7 mouse cellular contexts compared by ENCODE assay signal in the genomic region with DNA sequence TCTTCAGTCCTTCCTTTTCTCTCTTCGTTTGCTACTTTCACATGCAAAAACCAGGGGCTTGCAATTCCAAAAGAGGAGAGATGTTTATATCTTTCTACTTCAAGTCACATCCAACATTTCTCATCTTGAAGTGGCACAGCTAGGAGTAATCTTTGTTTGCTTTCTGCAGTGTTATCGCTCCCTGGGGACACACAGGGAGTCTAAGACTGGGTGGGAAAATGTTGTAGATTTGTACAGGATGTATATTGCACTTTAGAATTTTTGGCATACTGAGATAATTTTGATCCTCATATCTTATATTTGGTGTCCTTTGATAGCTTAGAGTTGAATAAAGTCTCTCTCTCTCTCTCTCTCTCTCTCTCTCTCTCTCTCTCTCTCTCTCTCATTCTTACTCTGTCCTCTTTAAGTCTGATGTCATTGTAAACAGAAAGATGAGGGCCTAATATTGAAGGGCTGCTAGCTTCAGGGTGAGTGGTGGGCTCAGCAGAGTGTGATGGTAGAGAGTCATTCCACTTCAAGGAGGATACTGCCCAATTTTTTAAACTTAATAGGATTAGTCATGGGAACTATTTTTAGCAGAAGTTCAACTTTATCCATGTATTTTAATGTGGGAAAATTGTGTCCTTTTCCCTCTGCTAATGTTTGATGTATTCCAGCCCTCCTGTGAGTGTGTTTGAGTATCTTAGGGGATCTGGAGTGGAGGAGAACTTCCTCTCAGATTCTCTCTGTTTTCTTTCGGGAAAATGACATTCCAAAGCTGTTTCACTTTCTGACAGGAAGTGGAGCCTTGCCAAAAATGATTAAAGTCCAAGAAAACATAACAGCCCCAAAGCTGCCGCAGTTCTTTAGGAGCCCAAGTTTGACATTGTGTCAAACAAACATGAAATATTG.
A peak's percentile ranks its signal among the peaks of the same experiment; 100 is the strongest.
DNase-seq lines count a peak whose midpoint lies in the region; ATAC-seq and TF ChIP-seq lines count a peak whose summit lies in the region.

No protein-coding gene starts in this region.

- H3K4me2 ChIP-seq in liver, embryonic 14.5 days (ENCODE audit: low read depth), result no peak overlapping the region
- no peak overlapping the region for H3K4me2 ChIP-seq in liver, embryonic 11.5 days
- no peak overlapping the region for H3K4me2 ChIP-seq in hindbrain, embryonic 13.5 days

- intact Hi-C loops in left cerebral cortex, postnatal 36 days (cut with DNase I), result no loop called here

- 45% methylated on average over 4 of the region's 4 CpGs for WGBS in liver, embryonic 14.5 days (ENCODE audit: insufficient replicate concordance)
- 51% methylated on average over 4 of the region's 4 CpGs for WGBS in liver, embryonic 11.5 days
- WGBS in hindbrain, embryonic 13.5 days, result 58% methylated on average over 4 of the region's 4 CpGs

- no peaks in the 10 kb centered on the region for H3K36me3 ChIP-seq in liver, embryonic 14.5 days (replicated peaks; ENCODE audit: control insufficient read depth, insufficient read depth, low read depth)
- no peaks in the 10 kb centered on the region for H3K36me3 ChIP-seq in liver, embryonic 11.5 days (ENCODE audit: control insufficient read depth, insufficient read depth, low read length)
- H3K36me3 ChIP-seq in hindbrain, embryonic 13.5 days, result no peaks in the 10 kb centered on the region

- DNase-seq in liver, embryonic 14.5 days (ENCODE audit: low read depth in 3 of 3, low spot score in 3 of 3), result peak in 2 of 3 experiments; percentile 2 to 10
- no peak for DNase-seq in liver, embryonic 11.5 days (ENCODE audit: low spot score)
- peak; percentile 30 for DNase-seq in embryo, embryonic 11.5 days (ENCODE audit: low read depth, low spot score)
- DNase-seq in heart, postnatal 4 days, result peak; percentile 23
- DNase-seq in lung, postnatal 36 days, result peak; percentile 62
- no peak for DNase-seq in left cerebral cortex, postnatal 36 days (ENCODE audit: low spot score in 2 of 2)

- ATAC-seq in liver, embryonic 14.5 days (ENCODE audit: insufficient read depth), result no peak
- no peak; the same call in 1 of the 2 replicates for ATAC-seq in liver, embryonic 11.5 days (replicated peaks; ENCODE audit: low FRiP score)
- ATAC-seq in hindbrain, embryonic 13.5 days (ENCODE audit: low FRiP score), result no peak

- no peak overlapping the region for H3K4me3 ChIP-seq in liver, embryonic 14.5 days (ENCODE audit: insufficient read depth in 1 of 2, low read depth in 2 of 2, low read length in 2 of 2)
- no peak overlapping the region for H3K4me3 ChIP-seq in liver, embryonic 11.5 days (ENCODE audit: low read depth, low read length)
- no peak overlapping the region for H3K4me3 ChIP-seq in hindbrain, embryonic 13.5 days

- H3K4me1 ChIP-seq in liver, embryonic 14.5 days (replicated peaks; ENCODE audit: control insufficient read depth in 2 of 2, insufficient read depth in 2 of 2, low read length in 1 of 2), result no peaks in the 10 kb centered on the region
- no peaks in the 10 kb centered on the region for H3K4me1 ChIP-seq in liver, embryonic 11.5 days (replicated peaks; ENCODE audit: control insufficient read depth, insufficient read depth, low read length)
- no peaks in the 10 kb centered on the region for H3K4me1 ChIP-seq in hindbrain, embryonic 13.5 days (replicated peaks)

- H3K27ac ChIP-seq in liver, embryonic 14.5 days, result no peak overlapping the region
- H3K27ac ChIP-seq in liver, embryonic 11.5 days (ENCODE audit: low read depth, low read length), result no peak overlapping the region
- no peak overlapping the region for H3K27ac ChIP-seq in hindbrain, embryonic 13.5 days

- no peaks in the 10 kb centered on the region for H3K9me3 ChIP-seq in liver, embryonic 14.5 days (ENCODE audit: control insufficient read depth, low read length)
- H3K9me3 ChIP-seq in liver, embryonic 11.5 days (ENCODE audit: control insufficient read depth, low read length), result no peaks in the 10 kb centered on the region
- no peaks in the 10 kb centered on the region for H3K9me3 ChIP-seq in hindbrain, embryonic 13.5 days

- TF ChIP-seq CTCF in liver, embryonic 14.5 days (IDR thresholded peaks at IDR 0.05; ENCODE audit: low read depth), result no peak

- H3K27me3 ChIP-seq in liver, embryonic 14.5 days (ENCODE audit: control insufficient read depth, insufficient read depth, low read length), result no peaks in the 10 kb centered on the region
- H3K27me3 ChIP-seq in liver, embryonic 11.5 days (replicated peaks; ENCODE audit: control insufficient read depth, insufficient read depth, low read length), result no peaks in the 10 kb centered on the region
- no peaks in the 10 kb centered on the region for H3K27me3 ChIP-seq in hindbrain, embryonic 13.5 days

- H3K9ac ChIP-seq in liver, embryonic 14.5 days (replicated peaks), result no peak overlapping the region
- H3K9ac ChIP-seq in liver, embryonic 11.5 days (ENCODE audit: low read depth, low read length), result no peak overlapping the region
- no peak overlapping the region for H3K9ac ChIP-seq in hindbrain, embryonic 13.5 days

- no peak for TF ChIP-seq EP300 in liver, embryonic 14.5 days (IDR thresholded peaks at IDR 0.05; ENCODE audit: low read depth)

Comparison
In these comparisons a context has a peak if more than half of its experiments do, and no peak if none do; other contexts are left out.
1. DNase-seq: peak in liver, embryonic 14.5 days (2 of 3), embryo, embryonic 11.5 days (single experiment), heart, postnatal 4 days (single experiment) and lung, postnatal 36 days (single experiment); none in liver, embryonic 11.5 days (single experiment) and left cerebral cortex, postnatal 36 days (0 of 2).